Mouse (Mus musculus) kidney, postnatal 25 days (tissue): Measurements from ENCODE around the gene Kif2a.

ENCODE experiments used
- DNase-seq, 2 experiments: peaks; one replicate each; pipeline ENCODE4 v3.0.0; 2021; ENCODE audit warnings: mixed read lengths in 2 of 2

Gene Kif2a

DNA sequence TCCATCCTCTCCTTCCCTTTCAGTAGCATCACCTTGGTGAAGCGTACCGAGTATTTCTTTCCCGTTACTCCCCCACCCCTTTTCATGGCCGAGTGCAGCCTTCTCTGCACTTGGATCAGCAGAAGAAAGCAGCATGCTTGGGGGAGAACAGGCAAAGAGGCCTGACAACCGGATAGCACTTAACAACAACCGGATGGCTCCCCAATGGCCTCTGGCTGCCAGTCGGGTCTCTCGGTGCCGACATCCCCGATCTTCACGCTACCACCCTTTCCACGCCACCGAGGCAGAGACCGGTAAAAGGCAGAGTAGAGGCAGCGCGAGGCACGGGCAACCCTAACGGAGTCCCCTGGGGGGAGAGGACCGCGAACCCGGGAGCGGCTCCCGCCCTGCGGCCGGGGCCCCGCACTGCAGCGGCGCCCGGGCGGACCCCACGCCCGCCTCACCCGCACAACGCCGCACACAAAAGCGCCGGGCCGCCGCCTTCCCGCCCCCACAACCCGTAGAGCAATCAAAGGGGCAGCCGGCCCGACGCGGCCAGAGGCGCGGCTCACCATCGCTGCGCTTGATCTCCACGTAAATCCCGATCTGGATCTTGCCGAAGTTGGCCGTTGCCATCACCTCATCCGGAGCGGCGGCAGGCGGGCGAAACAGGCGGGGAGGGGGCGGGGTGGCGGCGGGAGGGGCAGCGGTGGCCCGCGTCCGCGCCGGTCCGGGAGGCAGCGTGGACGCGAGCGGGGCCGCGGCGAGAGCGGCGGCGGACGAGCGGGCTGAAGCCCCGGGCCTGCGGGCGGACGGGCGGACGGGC lies at the start of gene Kif2a:
Gene Kif2a (minus strand): TSS at position 666 of the 805 bp plus-strand sequence.
- DNase-seq, result peak; percentile 49 to 73

GRCm38 (mm10) chr13:107069061-107069460 lies 47.1 kb upstream of the Kif2a start:
- no peak for DNase-seq

DNA sequence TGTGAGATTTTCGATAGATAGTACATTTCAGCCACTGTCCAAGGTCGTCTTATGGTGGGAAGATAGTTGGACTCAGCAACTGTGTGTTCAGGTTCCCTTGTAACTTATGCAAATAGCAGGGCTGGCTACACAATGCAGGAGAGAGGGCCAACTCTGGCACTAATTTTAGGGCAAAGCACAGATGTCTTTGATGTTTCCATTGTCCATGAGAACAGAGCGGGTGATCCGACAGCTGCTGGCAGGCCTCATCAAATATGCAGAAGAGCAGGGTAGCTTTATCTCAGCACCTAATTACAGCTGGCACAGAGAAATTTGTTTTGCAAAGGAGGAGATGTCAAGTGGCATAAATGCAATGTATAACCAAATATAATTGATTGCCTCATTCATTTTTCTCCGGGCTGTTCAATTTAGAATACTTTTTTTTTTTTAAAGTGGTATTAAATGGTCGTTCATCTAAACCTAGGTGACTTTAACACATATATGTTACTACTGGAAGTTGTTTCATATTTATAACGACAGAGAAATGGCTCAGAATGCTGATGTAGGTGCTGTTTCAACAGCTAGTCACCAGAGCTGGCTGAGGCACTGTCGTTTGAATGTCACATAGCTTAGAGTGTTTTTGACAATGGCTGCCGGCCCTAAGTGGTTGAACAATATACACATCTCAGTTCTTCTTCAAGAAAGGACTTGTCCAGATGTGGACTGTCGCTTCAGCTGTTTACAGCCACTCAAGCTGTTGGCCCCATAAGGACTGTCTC lies 43.4 kb upstream of the Kif2a start:
- no peak for DNase-seq

DNA sequence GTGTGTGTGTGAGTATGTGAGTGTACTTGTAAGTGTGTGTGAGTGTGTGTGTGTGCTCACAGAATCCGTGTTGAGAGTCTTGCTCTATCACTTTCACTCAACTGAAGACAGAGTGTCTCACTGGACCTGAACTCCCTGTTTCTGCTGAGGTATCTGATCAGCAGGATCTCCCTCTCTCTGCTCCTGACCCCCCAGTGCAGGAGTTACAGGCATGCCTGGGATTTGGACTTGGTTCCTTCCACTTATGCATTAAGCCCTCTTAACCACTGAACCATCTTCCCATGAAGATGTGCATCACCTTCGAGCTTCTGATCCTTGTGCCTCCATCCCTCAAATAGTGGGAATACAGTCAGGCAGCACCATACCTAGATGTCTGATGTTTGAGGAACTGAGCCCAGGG lies 42.3 kb upstream of the Kif2a start:
- no peak for DNase-seq

DNA sequence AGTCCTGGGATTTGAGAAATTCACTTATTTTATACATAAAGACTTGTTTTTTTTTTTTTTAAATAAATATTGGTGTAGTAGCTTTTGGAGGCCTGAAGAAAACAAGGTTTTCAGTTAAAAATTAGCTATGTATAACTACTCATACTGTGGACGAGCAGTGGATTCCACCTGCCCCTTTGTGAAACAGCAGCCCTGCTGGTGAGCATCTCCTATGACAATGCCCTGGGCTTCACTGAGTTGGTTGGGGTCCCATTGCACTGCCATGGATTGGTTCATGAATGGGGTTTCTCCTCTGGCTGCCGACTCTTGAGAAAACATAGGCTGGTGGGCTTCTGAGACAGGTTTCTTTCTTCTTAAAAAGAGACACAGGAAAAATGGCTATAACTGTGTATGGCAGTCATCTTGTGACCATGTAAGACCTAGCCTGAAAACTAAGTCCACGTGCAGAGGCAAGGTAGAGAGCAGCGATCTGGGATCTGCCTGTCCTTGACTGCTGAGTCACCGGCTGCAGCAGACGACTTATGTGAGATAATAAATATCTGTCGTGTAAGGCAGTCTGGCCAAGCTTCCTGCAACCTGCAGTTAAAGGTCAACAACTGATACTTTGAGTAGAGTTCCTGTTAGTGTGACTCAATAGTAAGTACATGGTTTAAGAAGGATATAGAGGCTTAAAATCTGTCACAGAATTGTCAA lies 41.3 kb upstream of the Kif2a start:
- no peak for DNase-seq

DNA sequence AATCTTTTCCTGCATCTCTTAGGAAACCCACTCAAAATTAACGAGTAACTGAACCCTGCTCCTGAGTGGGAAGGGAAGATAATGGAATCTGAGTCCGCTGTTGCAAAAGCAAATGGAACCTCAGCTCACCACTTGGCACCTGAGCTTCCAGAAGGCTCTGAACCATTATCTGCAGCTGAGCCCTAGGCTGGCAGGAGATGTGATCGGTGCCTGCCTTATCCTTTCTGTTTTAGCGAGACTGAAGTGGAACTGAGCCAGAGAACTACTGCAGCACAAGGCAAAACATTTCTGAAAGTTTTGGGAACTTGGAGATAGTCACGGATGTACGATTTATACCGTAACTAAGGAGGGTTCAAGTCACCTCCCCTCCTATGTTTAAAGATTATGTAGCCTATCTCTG lies 38.2 kb upstream of the Kif2a start:
- no peak for DNase-seq

DNA sequence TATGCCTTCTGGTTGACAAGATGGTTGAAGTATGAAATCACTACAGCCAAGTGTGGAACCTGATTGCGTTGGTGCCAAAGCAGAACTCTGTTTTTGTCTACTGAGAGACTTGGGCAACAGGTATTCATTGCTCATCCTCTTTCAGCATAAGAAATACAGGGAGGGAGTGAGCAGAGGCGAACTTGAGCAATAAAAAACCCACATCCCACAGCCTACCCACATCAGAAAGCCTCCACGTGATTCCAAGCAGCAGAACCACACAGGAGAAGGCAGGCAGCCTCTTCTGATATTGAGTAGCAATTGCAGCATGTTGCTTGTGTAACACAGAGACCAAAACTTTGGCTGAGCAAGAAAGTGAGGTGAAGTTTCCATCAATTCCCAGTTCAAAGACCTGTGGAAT lies 37.5 kb upstream of the Kif2a start:
- DNase-seq, result no peak

GRCm38 (mm10) chr13:107056318-107056717 lies 34.4 kb upstream of the Kif2a start:
- no peak for DNase-seq

GRCm38 (mm10) chr13:107054496-107054895 lies 32.6 kb upstream of the Kif2a start:
- no peak for DNase-seq

DNA sequence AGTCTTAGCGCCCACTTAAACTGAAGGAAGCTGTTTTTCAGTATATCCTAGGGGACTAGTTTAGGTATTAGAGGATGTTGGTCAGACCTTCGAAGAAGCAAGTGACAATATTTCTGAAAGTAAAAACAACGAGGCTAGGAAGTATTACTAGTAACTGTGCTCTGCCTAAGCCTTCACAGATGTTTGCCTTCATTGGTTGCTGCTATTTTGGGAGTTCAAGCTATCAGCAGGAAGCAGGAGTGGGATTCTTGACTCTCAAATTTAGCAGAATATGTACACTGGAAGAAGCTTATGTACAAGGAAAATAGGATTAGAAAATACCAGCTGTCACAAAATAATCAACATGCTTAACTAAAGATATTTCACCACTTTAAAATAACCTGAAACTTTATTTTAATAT lies 29.4 kb upstream of the Kif2a start:
- no peak for DNase-seq

DNA sequence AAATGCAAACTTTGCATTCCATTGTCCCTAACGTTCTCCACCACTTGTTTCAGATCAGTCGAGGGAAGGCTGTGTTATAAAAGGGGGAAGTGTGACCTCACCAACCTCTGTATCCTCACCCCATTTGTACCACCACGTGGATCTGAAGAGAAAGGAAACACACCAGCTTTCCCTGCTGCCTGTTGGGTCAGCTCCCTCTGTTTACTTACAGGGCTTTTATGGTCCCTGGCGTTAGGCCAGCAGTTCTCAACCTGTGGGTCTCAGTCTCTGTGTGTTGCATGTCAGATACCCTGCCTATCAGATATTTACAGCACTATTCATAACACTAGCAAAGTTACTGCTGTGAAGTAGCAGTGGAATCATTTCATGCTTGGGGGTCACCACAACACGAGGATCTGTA lies 22.3 kb upstream of the Kif2a start:
- peak in 1 of 2 experiments; percentile 5 for DNase-seq

DNA sequence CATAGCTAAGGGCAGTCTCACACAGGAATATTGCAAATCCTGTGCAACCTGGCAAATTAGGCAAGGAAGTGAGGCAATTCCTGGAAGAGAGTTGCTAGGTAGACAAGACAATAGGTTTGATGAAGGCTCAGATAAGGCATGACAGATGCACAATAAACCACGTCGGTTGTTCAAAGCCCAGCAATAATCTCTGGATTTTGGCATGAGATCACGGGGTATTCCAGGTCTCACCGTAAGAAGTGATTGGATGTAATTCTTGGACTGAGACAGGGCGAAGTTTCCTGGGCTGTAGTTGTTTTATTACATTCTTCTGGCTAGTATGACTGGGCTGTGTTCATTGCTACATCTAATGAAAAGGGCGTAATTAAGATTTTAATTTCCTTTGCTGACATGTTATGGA lies 20.6 kb upstream of the Kif2a start:
- no peak for DNase-seq

GRCm38 (mm10) chr13:107039493-107039892 lies 17.6 kb upstream of the Kif2a start:
- no peak for DNase-seq

GRCm38 (mm10) chr13:107038346-107038745 lies 16.4 kb upstream of the Kif2a start:
- no peak for DNase-seq

GRCm38 (mm10) chr13:107035511-107036113 lies 13.7 kb upstream of the Kif2a start:
- DNase-seq, result no peak

- DNase-seq, result no peak
These were observed 13.2 kb upstream of the Kif2a start for GRCm38 (mm10) chr13:107035078-107035477.

- DNase-seq, result no peak
These were observed 12.3 kb upstream of the Kif2a start for GRCm38 (mm10) chr13:107034028-107034920.

GRCm38 (mm10) chr13:107031228-107031627 lies 9.3 kb upstream of the Kif2a start:
- DNase-seq, result no peak

GRCm38 (mm10) chr13:107027218-107027617 lies 5.3 kb upstream of the Kif2a start:
- DNase-seq, result no peak

- no peak for DNase-seq
These were observed 3.7 kb upstream of the Kif2a start for GRCm38 (mm10) chr13:107025663-107026062.

GRCm38 (mm10) chr13:107022266-107023171 lies 593 bp upstream of the Kif2a start:
- DNase-seq, result peak; percentile 74 to 91
